Mouse (Mus musculus) ES-E14 (cell line): Measurements from ENCODE around the gene Btrc.

ENCODE experiments used
- CHD2 ChIP-seq: IDR thresholded peaks from 2 replicates; pipeline ENCODE4 v1.6.1; 2014; ENCODE audit warnings: mild to moderate bottlenecking, low read depth, low read length, inconsistent platforms
- HCFC1 ChIP-seq: IDR thresholded peaks from 2 replicates; pipeline ENCODE4 v1.6.1; 2012; ENCODE audit warnings: low read length, inconsistent platforms, borderline replicate concordance; ENCODE audit not compliant: insufficient read depth
- MAFK ChIP-seq: IDR thresholded peaks from 2 replicates; pipeline ENCODE4 v1.6.1; 2014; ENCODE audit warnings: mild to moderate bottlenecking, low read depth, low read length, inconsistent platforms; ENCODE audit not compliant: insufficient read depth
- ZC3H11A ChIP-seq: IDR thresholded peaks from 2 replicates; pipeline ENCODE4 v1.6.1; 2012; ENCODE audit warnings: low read depth, mild to moderate bottlenecking, inconsistent platforms, low read length, borderline replicate concordance
- ZNF384 ChIP-seq: IDR thresholded peaks from 2 replicates; pipeline ENCODE4 v1.6.1; 2012; ENCODE audit warnings: low read depth, low read length, inconsistent platforms

- no peak for TF ChIP-seq ZNF384
- no peak for TF ChIP-seq HCFC1
- no peak for TF ChIP-seq ZC3H11A
- TF ChIP-seq CHD2, result no peak
- TF ChIP-seq MAFK, result no peak
Observed at GRCm38 (mm10) chr19:45537505-45537904, 174.0 kb downstream of the Btrc start.
